Mouse (Mus musculus) ovary, postnatal 36 days (tissue): ENCODE results near the gene Vmn1r183.
"Not testable (repeated sequence)": the region's sequence is repeated elsewhere in the genome, so short reads cannot be mapped to it uniquely, and the experiment has no call there.

Experiments used
- DNase-seq: peaks from one replicate; pipeline ENCODE4 v3.0.0; 2022; ENCODE audit warnings: low spot score, mixed read lengths

Vmn1r183 gene

GRCm38 (mm10) chr7:24052660-24053304 is at the start of gene Vmn1r183:
TSS of gene Vmn1r183 (plus strand) at chr7:24053254.
- DNase-seq, result no peak

GRCm38 (mm10) chr7:24074424-24074823 is 21.4 kb downstream of the Vmn1r183 start:
- not testable (repeated sequence) for DNase-seq

GRCm38 (mm10) chr7:24081634-24082431 is 28.8 kb downstream of the Vmn1r183 start, which contains the start of gene Zfp180:
TSS of gene Zfp180 (plus strand) at chr7:24081924.
- peak; percentile 92 for DNase-seq

- DNase-seq, result no peak
Observed at GRCm38 (mm10) chr7:24082457-24083235, 29.6 kb downstream of the Vmn1r183 start.

- DNase-seq, result no peak
Observed at GRCm38 (mm10) chr7:24086871-24087270, 33.8 kb downstream of the Vmn1r183 start.

- DNase-seq, result no peak
Observed at GRCm38 (mm10) chr7:24087485-24088125, 34.6 kb downstream of the Vmn1r183 start.

GRCm38 (mm10) chr7:24104403-24104802 is 51.3 kb downstream of the Vmn1r183 start:
- no peak for DNase-seq

GRCm38 (mm10) chr7:24105144-24105703 is 52.2 kb downstream of the Vmn1r183 start:
- no peak for DNase-seq

GRCm38 (mm10) chr7:24110839-24111238 is 57.8 kb downstream of the Vmn1r183 start:
- no peak for DNase-seq

GRCm38 (mm10) chr7:24111772-24112155 is 58.7 kb downstream of the Vmn1r183 start:
- DNase-seq, result no peak

GRCm38 (mm10) chr7:24112156-24112856 is 59.3 kb downstream of the Vmn1r183 start, which contains the start of gene Zfp112:
TSS of gene Zfp112 (plus strand) at chr7:24112314.
- peak; percentile 67 for DNase-seq

- peak; percentile 56 for DNase-seq
Observed at GRCm38 (mm10) chr7:24113001-24113400, 59.9 kb downstream of the Vmn1r183 start.
